ENCODE assay signal across 9 mouse cellular contexts in the genomic region with DNA sequence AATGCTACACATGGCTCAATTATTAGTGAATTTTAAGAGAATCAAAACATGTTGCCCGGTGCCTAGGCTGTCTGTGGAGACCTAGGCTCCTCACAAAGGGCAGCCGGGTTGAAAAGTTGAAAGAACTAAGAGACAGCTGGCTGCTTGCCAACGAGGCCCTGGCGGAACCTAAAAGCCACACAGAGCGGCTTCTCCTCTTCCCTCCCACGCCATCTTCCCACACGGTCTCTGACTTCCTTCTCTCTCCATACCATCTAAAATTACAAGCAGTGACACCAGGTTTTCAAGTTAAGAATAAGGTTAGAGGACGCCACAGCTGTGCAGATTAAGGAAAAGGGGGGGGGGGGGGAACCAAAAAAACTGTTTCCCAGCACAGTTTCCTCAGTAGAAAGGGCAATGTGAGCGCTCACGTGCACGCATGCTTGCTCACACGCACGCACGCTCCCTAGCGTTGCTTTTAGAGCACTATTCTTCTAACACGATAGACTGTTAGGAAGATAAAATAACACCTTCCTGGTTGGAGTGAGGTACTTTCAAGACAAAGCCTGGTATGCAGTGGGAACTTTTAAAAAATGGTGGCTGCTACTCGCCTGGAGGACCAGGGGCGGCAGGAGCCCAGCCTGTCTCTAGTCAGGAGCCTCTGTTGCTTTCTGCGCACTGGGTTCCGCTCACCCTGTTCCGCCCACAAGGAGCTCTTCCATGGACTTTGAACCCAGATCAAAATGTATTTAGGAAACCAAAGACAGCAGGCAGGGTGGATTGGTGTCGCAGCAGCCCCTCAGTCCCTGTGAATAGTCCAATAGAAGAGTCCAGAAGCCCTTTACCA. TPM values are rescaled to one million over a fixed set of nuclear protein-coding genes. Genes with fewer than 3 reads are reported as not detected.
DNase-seq lines count a peak whose midpoint lies in the region; ATAC-seq lines count a peak whose summit lies in the region.
"Had no signal": no experiment of that assay in that cellular context is flagged by ENCODE, and none has a peak within 500 bp of the region (broad histone marks: within the 10 kb centered on the region; RNA-seq: fewer than 3 reads in every experiment).

No protein-coding gene starts in this region.

- no peak overlapping the region for H3K4me3 ChIP-seq in kidney, embryonic 15.5 days (replicated peaks)

- ATAC-seq in granulocyte monocyte progenitor cell, adult 5-6 weeks (replicated peaks; ENCODE audit: poor library complexity, severe bottlenecking) = peak; percentile 46
- ATAC-seq in kidney, embryonic 15.5 days (replicated peaks; ENCODE audit: low FRiP score) = peak; percentile 78

- H3K9ac ChIP-seq in kidney, embryonic 15.5 days = no peak overlapping the region

- peak; percentile 46 to 47 for DNase-seq in lung, adult 18-20 months
- DNase-seq in lung, postnatal 25 days (ENCODE audit: low spot score) = no peak
- peak; percentile 73 for DNase-seq in T-cell, adult 2 months (ENCODE audit: low spot score)
- DNase-seq in spleen, adult 18-20 months = peak; percentile 26 to 47
- no peak for DNase-seq in c-Kit-positive CD71-positive TER-119-positive erythroid progenitor cells, embryonic 14.5 days (ENCODE audit: low spot score)
- no peak for DNase-seq in urinary bladder, postnatal 10 days (ENCODE audit: low spot score)

- H3K27me3 ChIP-seq in kidney, embryonic 15.5 days = no peaks in the 10 kb centered on the region

- peak overlapping the region; percentile 22; the same call in 1 of the 2 replicates for H3K4me2 ChIP-seq in kidney, embryonic 15.5 days

- H3K36me3 ChIP-seq in kidney, embryonic 15.5 days = no peaks in the 10 kb centered on the region

- H3K9me3 ChIP-seq in kidney, embryonic 15.5 days (replicated peaks) = no peaks in the 10 kb centered on the region

- H3K27ac ChIP-seq in kidney, embryonic 15.5 days = peak overlapping the region; percentile 33
- H3K27ac ChIP-seq: macrophage had no signal

- H3K4me1 ChIP-seq in kidney, embryonic 15.5 days = peaks cover 33% of the 10 kb centered on the region

- WGBS in kidney, embryonic 15.5 days = 33% methylated on average over 22 of the region's 22 CpGs

RNA-seq across cellular contexts. Expression of gene Tacc2, which starts 54.5 kb away (rescaled TPM):
- total RNA-seq in granulocyte monocyte progenitor cell, adult 5-6 weeks (2014; fragmentation: Nextera tagmentation) = 10.9 and 22.5 TPM in 2 replicates
- total RNA-seq in granulocyte monocyte progenitor cell, adult 5-6 weeks (2017) = 3.7 and 6.2 TPM in 2 replicates
- 31.4 and 35.9 TPM in 2 replicates for polyA plus RNA-seq in kidney, embryonic 15.5 days (2015; fragmentation: Nextera tagmentation; extraction: Ambion mirVana)

RNA-seq across cellular contexts. Expression of gene Nsmce4a, which starts 58.8 kb away (rescaled TPM):
- 121 and 125 TPM in 2 replicates for total RNA-seq in granulocyte monocyte progenitor cell, adult 5-6 weeks (2014; fragmentation: Nextera tagmentation)
- 204 and 256 TPM in 2 replicates for total RNA-seq in granulocyte monocyte progenitor cell, adult 5-6 weeks (2017)
- 170 TPM in 2 replicates for polyA plus RNA-seq in kidney, embryonic 15.5 days (2015; fragmentation: Nextera tagmentation; extraction: Ambion mirVana)

Comparison
In these comparisons a context has a peak if more than half of its experiments do, and no peak if none do; other contexts are left out.
1. DNase-seq: peak in lung, adult 18-20 months (2 of 2), T-cell, adult 2 months (single experiment) and spleen, adult 18-20 months (2 of 2); none in lung, postnatal 25 days (single experiment), c-Kit-positive CD71-positive TER-119-positive erythroid progenitor cells, embryonic 14.5 days (single experiment) and urinary bladder, postnatal 10 days (single experiment).